Comparison of ENCODE assay signal across 21 mouse cellular contexts in genomic region chr2:40522536-40522935, GRCm38 (mm10).
DNase-seq lines count a peak whose midpoint lies in the region; TF ChIP-seq lines count a peak whose summit lies in the region.
"Had no signal": no experiment of that assay in that cellular context is flagged by ENCODE, and none has a peak within 500 bp of the region (broad histone marks: within the 10 kb centered on the region; RNA-seq: fewer than 3 reads in every experiment).

No protein-coding gene starts in this region.

- 92% methylated on average over 9 of the region's 9 CpGs for WGBS in thymus, adult 2 months

- H3K4me3 ChIP-seq in E14TG2a.4 (replicated peaks; ENCODE audit: low read length) = peak overlapping the region; percentile 60
- H3K4me3 ChIP-seq in ES-E14 (ENCODE audit: insufficient read depth in 1 of 2, low read depth in 1 of 2, low read length in 2 of 2, poor library complexity in 1 of 2, severe bottlenecking in 1 of 2) = peak overlapping the region; percentile 42 to 74; a peak in 3 of 4 replicates
- no peak overlapping the region for H3K4me3 ChIP-seq in thymus, adult 2 months (ENCODE audit: control insufficient read depth, insufficient read depth, low read length)
- H3K4me3 ChIP-seq: embryonic facial prominence, embryonic 10.5 days; embryonic facial prominence, embryonic 12.5 days; forebrain, embryonic 13.5 days; forebrain, embryonic 15.5 days had no signal

- no peak for TF ChIP-seq CTCF in E14TG2a.4 (conservative IDR thresholded peaks at IDR 0.05; ENCODE audit: low read length)
- TF ChIP-seq CTCF in thymus, adult 2 months (IDR thresholded peaks at IDR 0.05; ENCODE audit: borderline replicate concordance, control insufficient read depth, extremely low read depth, insufficient read depth, low read length, poor library complexity) = no peak

- peak overlapping the region; percentile 79; the same call in 1 of the 2 replicates for H3K27ac ChIP-seq in ES-E14 (ENCODE audit: insufficient read depth, low read depth, low read length, poor library complexity, severe bottlenecking)
- H3K27ac ChIP-seq in thymus, adult 2 months (ENCODE audit: control insufficient read depth, insufficient read depth, low read length) = no peak overlapping the region
- H3K27ac ChIP-seq: embryonic facial prominence, embryonic 10.5 days; embryonic facial prominence, embryonic 12.5 days; forebrain, embryonic 13.5 days; forebrain, embryonic 15.5 days had no signal

- DNase-seq in ES-E14 (ENCODE audit: low read depth, low spot score) (peak; percentile 35), ZHBTc4 (ENCODE audit: low read depth, low spot score) (peak; percentile 79)
- no peak for DNase-seq in lung, postnatal 25 days (ENCODE audit: low spot score)
- DNase-seq in thymus, adult 2 months = no peak
- DNase-seq: adrenal gland, adult 2 months; adrenal gland, postnatal 10 days; adrenal gland, postnatal 25 days; B cell, adult 2 months; cerebellum, adult 11 months; cerebellum, adult 18-20 months; cerebellum, adult 8-10 months; cerebellum, adult 9-11 months; cerebellum, postnatal 14 days; cerebellum, postnatal 36 days; forebrain, postnatal 0 days had no signal

- in situ Hi-C loops in ES-E14 (cut with MboI; ENCODE audit: low sequenced_read_pairs in 2 of 2, unreplicated experiment in 2 of 2) = no loop called here

- no peaks in the 10 kb centered on the region for H3K36me3 ChIP-seq in E14TG2a.4 (ENCODE audit: insufficient read depth, low read length)
- H3K36me3 ChIP-seq in ES-E14 (ENCODE audit: control insufficient read depth, insufficient read depth, low read length, poor library complexity, severe bottlenecking) = no peaks in the 10 kb centered on the region
- H3K36me3 ChIP-seq in thymus, adult 2 months (ENCODE audit: control insufficient read depth, insufficient read depth, low read length) = no peaks in the 10 kb centered on the region
- H3K36me3 ChIP-seq: embryonic facial prominence, embryonic 10.5 days; embryonic facial prominence, embryonic 12.5 days; forebrain, embryonic 15.5 days had no signal

- no peak for TF ChIP-seq POLR2A in thymus, adult 2 months (IDR thresholded peaks at IDR 0.05; ENCODE audit: control insufficient read depth, extremely low read depth, insufficient read depth, low read length, poor library complexity)

- H3K4me1 ChIP-seq in E14TG2a.4 (replicated peaks; ENCODE audit: low read depth, low read length) = no peaks in the 10 kb centered on the region
- no peaks in the 10 kb centered on the region for H3K4me1 ChIP-seq in ES-E14 (ENCODE audit: control insufficient read depth in 2 of 2, insufficient read depth in 2 of 2, low read length in 2 of 2, poor library complexity in 1 of 2)
- H3K4me1 ChIP-seq in thymus, adult 2 months (replicated peaks; ENCODE audit: control insufficient read depth, insufficient read depth, low read length) = no peaks in the 10 kb centered on the region
- H3K4me1 ChIP-seq: embryonic facial prominence, embryonic 10.5 days; embryonic facial prominence, embryonic 12.5 days; forebrain, embryonic 13.5 days; forebrain, embryonic 15.5 days had no signal

- H3K27me3 ChIP-seq in E14TG2a.4 (ENCODE audit: insufficient read depth, low read length) = no peaks in the 10 kb centered on the region
- H3K27me3 ChIP-seq in thymus, adult 2 months (ENCODE audit: control insufficient read depth, insufficient read depth, low read length) = no peaks in the 10 kb centered on the region
- H3K27me3 ChIP-seq: CH12.LX; embryonic facial prominence, embryonic 12.5 days; forebrain, embryonic 13.5 days; forebrain, embryonic 15.5 days had no signal

- H3K9me3 ChIP-seq in E14TG2a.4 (ENCODE audit: low read length) = no peaks in the 10 kb centered on the region
- no peaks in the 10 kb centered on the region for H3K9me3 ChIP-seq in ES-E14 (ENCODE audit: control insufficient read depth, insufficient read depth, low read depth, low read length)
- H3K9me3 ChIP-seq: embryonic facial prominence, embryonic 10.5 days; embryonic facial prominence, embryonic 12.5 days; forebrain, embryonic 13.5 days; forebrain, embryonic 15.5 days had no signal

- H3K9ac ChIP-seq in ES-E14 (ENCODE audit: insufficient read depth, low read depth, low read length, poor library complexity, severe bottlenecking) = peak overlapping the region; percentile 51; the same call in 1 of the 2 replicates
- H3K9ac ChIP-seq: embryonic facial prominence, embryonic 12.5 days; forebrain, embryonic 13.5 days; forebrain, embryonic 15.5 days; forebrain, postnatal 0 days had no signal

TF ChIP-seq in ES-E14, 5 proteins besides CTCF, POLR2A, EP300 and RAD21:
- no peak for TF ChIP-seq HCFC1 (IDR thresholded peaks at IDR 0.05; ENCODE audit: borderline replicate concordance, insufficient read depth, low read length)
TF ChIP-seq in ES-E14: peak in this region for 0.

Comparison
In these comparisons a context has a peak if more than half of its experiments do, and no peak if none do; other contexts are left out.
1. DNase-seq: peak in ES-E14 (single experiment) and ZHBTc4 (single experiment); none in lung, postnatal 25 days (single experiment) and thymus, adult 2 months (single experiment).